Mouse (Mus musculus): ENCODE data around the gene Gfm2. TPM values are rescaled to one million over a fixed set of nuclear protein-coding genes. Genes with fewer than 3 reads are reported as not detected.

Gfm2 gene
- polyA plus RNA-seq, 1 experiment = not detected

DNA sequence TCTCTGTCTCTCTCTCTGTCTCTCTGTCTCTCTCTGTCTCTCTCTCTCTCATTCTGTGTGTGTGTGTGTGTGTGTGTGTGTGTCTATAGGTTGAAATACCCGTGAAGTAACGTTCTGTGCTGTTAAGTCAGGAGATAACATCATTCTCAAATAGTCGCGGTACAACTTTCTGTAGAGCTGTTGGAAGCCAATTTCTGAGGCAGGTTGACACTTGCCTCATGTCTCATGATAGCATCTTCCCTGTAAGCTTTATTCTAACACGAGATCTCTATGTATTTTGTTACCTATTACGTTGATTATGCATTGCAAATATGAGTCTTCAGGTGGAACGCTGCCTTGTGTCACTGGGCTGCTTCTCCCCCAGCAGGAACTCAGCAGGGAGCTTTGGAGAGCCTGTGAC lies 4.6 kb downstream of the Gfm2 start:
- no peak for TF ChIP-seq CTCF (IDR thresholded peaks at IDR 0.05; ENCODE audit: insufficient read depth, low read depth, low read length)
- TF ChIP-seq POLR2A (IDR thresholded peaks at IDR 0.05; ENCODE audit: insufficient read depth, low read depth, low read length) = no peak
- Histone ChIP-seq H3K4me3 (ENCODE audit: insufficient read depth, low read depth, low read length) (no peak overlapping the region), H3K4me1 (ENCODE audit: control insufficient read depth, insufficient read depth, low read length) (peaks cover 3% of the 10 kb centered on the region; the same call in 1 of the 2 replicates), H3K27ac (ENCODE audit: insufficient read depth, low read depth, low read length) (no peak overlapping the region)
- 94% methylated on average over 7 of the region's 7 CpGs for WGBS

DNA sequence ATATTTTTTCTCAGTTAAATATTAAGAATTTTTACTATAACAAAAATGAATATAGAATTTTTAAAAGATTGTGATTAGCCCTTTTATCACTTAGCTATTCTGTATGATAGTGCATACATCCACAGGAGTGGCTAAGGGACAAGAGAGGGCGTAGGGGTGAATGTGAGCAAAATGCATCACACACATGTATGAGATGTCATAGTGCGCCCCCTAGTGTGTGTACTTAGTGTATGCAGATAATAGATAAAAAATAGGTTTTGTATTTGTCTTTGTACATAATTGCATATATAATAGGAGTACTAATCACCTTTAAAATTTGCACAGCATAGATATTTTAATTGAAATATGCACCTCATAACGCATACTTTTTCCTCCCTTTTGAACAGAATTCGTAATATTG lies 8.1 kb downstream of the Gfm2 start:
- no peak for TF ChIP-seq POLR2A (IDR thresholded peaks at IDR 0.05; ENCODE audit: insufficient read depth, low read depth, low read length)
- no peak for TF ChIP-seq CTCF (IDR thresholded peaks at IDR 0.05; ENCODE audit: insufficient read depth, low read depth, low read length)
- no peaks in the 10 kb centered on the region for H3K4me1 ChIP-seq (ENCODE audit: control insufficient read depth, insufficient read depth, low read length)
- H3K27ac ChIP-seq (ENCODE audit: insufficient read depth, low read depth, low read length) = no peak overlapping the region
- H3K4me3 ChIP-seq (ENCODE audit: insufficient read depth, low read depth, low read length) = no peak overlapping the region
- 57% methylated on average over 4 of the region's 4 CpGs for WGBS

DNA sequence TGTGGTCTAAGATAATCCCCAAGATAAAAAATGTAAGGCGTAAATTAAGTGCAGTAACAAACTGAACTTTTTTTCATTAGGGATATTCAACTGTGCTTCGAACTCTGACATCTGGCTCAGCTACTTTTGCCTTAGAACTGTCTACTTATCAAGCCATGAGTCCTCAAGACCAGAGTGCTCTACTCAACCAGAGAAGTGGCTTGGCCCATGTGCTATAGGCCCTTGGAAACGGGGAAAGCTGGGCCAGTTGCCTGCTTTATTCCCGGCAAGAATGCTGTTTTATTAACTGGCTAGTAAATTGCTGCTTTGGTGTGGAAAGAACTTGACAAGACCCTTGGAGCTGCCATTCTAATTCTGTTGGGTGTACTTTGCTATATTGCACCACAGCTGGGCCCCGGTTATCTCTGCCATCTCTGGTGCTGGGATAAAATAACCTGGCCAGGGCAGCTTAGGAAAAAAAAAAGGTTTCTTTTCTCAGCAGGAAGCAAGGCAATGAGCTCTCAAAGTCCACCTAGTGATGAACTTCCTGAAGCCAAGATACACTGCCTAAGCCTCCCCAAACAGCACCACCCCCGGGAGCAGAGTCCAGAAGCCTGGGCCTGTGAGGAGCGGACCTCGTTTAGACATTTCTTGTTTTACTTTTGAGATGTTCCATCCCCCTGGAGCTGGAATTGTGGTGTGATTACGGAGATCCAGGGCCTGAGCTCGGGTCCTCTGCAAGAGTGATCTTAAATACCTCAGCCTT lies 38.0 kb downstream of the Gfm2 start:
- WGBS = 66% methylated on average over 10 of the region's 10 CpGs

GRCm38 (mm10) chr13:97176731-97177130 lies 39.0 kb downstream of the Gfm2 start:
- H3K4me1 ChIP-seq (ENCODE audit: control insufficient read depth, insufficient read depth, low read length) = no peaks in the 10 kb centered on the region
- no peak overlapping the region for H3K4me3 ChIP-seq (ENCODE audit: insufficient read depth, low read depth, low read length)
- H3K27ac ChIP-seq (ENCODE audit: insufficient read depth, low read depth, low read length) = no peak overlapping the region
- TF ChIP-seq POLR2A (IDR thresholded peaks at IDR 0.05; ENCODE audit: insufficient read depth, low read depth, low read length) = no peak
- no peak for TF ChIP-seq CTCF (IDR thresholded peaks at IDR 0.05; ENCODE audit: insufficient read depth, low read depth, low read length)
- WGBS = 66% methylated on average over 5 of the region's 5 CpGs

More for the DNA sequence above, 38.0 kb downstream of the Gfm2 start:
- Histone ChIP-seq H3K4me3 (ENCODE audit: insufficient read depth, low read depth, low read length) (no peak overlapping the region), H3K27ac (ENCODE audit: insufficient read depth, low read depth, low read length) (no peak overlapping the region), H3K4me1 (ENCODE audit: control insufficient read depth, insufficient read depth, low read length) (no peaks in the 10 kb centered on the region)
- TF ChIP-seq POLR2A (IDR thresholded peaks at IDR 0.05; ENCODE audit: insufficient read depth, low read depth, low read length) = no peak
- TF ChIP-seq CTCF (IDR thresholded peaks at IDR 0.05; ENCODE audit: insufficient read depth, low read depth, low read length) = no peak

DNA sequence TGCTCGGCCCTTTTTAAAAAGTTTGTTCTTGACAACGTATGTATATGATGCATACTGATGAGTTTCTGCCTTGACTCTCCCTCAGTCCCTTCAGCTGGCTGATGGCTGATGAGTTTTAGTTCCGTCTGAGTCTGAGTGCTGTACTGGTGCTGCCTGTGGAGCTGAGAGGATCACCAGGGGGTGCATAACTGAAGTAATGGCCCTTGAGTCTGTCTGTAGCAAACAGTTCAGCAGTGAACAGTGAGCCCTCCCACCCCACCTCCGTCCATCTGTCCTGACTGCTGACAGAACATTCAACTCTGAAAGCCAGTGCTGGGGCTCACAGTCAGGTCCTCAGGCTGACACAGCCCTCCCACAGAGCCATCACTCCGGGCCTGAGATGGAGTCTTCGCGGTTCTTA lies 41.2 kb downstream of the Gfm2 start:
- TF ChIP-seq CTCF (IDR thresholded peaks at IDR 0.05; ENCODE audit: insufficient read depth, low read depth, low read length) (no peak), POLR2A (IDR thresholded peaks at IDR 0.05; ENCODE audit: insufficient read depth, low read depth, low read length) (no peak)
- Histone ChIP-seq H3K27ac (ENCODE audit: insufficient read depth, low read depth, low read length) (no peak overlapping the region), H3K4me3 (ENCODE audit: insufficient read depth, low read depth, low read length) (no peak overlapping the region), H3K4me1 (ENCODE audit: control insufficient read depth, insufficient read depth, low read length) (no peaks in the 10 kb centered on the region)
- WGBS = 83% methylated on average over 7 of the region's 7 CpGs

DNA sequence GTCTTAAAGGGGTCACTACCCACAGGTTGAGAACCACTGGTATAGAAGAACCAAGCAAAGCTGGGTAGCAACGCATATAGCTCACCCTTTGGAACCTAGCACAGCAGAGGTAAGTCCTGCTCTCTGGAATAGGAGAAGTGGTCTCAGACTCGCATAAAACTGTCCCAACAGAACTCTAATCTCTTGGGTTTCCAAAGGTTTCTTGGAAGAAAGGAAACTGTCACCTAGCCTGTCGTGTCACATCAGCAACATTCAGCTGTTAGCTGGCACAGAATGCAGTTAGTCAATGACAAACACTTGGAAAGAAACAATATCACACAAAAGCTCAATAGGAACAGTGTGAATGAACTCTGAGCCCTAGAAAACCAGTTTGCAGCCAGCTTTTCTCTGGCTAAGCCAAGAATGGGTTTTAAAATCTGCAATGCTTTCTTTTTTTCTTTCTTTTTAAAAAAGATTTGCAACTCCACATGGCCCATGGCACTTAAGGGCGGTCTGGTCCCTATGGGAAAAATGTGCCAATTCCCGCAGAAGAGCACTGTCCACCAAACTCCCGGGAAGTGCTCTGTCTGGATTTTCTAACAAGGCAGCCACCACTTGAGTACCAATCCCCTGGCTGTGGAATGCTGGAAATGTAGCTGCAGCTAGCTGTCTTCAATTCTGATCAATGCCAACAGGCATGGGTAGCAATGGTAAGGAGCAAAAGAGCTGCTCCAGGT lies 42.5 kb downstream of the Gfm2 start:
- Histone ChIP-seq H3K27ac (ENCODE audit: insufficient read depth, low read depth, low read length) (no peak overlapping the region), H3K4me1 (ENCODE audit: control insufficient read depth, insufficient read depth, low read length) (no peaks in the 10 kb centered on the region), H3K4me3 (ENCODE audit: insufficient read depth, low read depth, low read length) (no peak overlapping the region)
- WGBS = 59% methylated on average over 6 of the region's 6 CpGs
- TF ChIP-seq CTCF (IDR thresholded peaks at IDR 0.05; ENCODE audit: insufficient read depth, low read depth, low read length) (no peak), POLR2A (IDR thresholded peaks at IDR 0.05; ENCODE audit: insufficient read depth, low read depth, low read length) (no peak)

GRCm38 (mm10) chr13:97182821-97183220 lies 45.1 kb downstream of the Gfm2 start:
- WGBS = 75% methylated on average over 4 of the region's 4 CpGs
- no peak overlapping the region for H3K27ac ChIP-seq (ENCODE audit: insufficient read depth, low read depth, low read length)
- TF ChIP-seq CTCF (IDR thresholded peaks at IDR 0.05; ENCODE audit: insufficient read depth, low read depth, low read length) (no peak), POLR2A (IDR thresholded peaks at IDR 0.05; ENCODE audit: insufficient read depth, low read depth, low read length) (no peak)
- H3K4me1 ChIP-seq (ENCODE audit: control insufficient read depth, insufficient read depth, low read length) = no peaks in the 10 kb centered on the region
- no peak overlapping the region for H3K4me3 ChIP-seq (ENCODE audit: insufficient read depth, low read depth, low read length)

- TF ChIP-seq CTCF (IDR thresholded peaks at IDR 0.05; ENCODE audit: insufficient read depth, low read depth, low read length) (no peak), POLR2A (IDR thresholded peaks at IDR 0.05; ENCODE audit: insufficient read depth, low read depth, low read length) (no peak)
- 96% methylated on average over 2 of the region's 2 CpGs for WGBS
- Histone ChIP-seq H3K4me1 (ENCODE audit: control insufficient read depth, insufficient read depth, low read length) (no peaks in the 10 kb centered on the region), H3K27ac (ENCODE audit: insufficient read depth, low read depth, low read length) (no peak overlapping the region), H3K4me3 (ENCODE audit: insufficient read depth, low read depth, low read length) (no peak overlapping the region)
These were observed 46.4 kb downstream of the Gfm2 start for GRCm38 (mm10) chr13:97184168-97184567.

GRCm38 (mm10) chr13:97184656-97185055 lies 46.9 kb downstream of the Gfm2 start:
- no peak for TF ChIP-seq POLR2A (IDR thresholded peaks at IDR 0.05; ENCODE audit: insufficient read depth, low read depth, low read length)
- TF ChIP-seq CTCF (IDR thresholded peaks at IDR 0.05; ENCODE audit: insufficient read depth, low read depth, low read length) = no peak
- WGBS = 65% methylated on average over 5 of the region's 5 CpGs
- H3K27ac ChIP-seq (ENCODE audit: insufficient read depth, low read depth, low read length) = no peak overlapping the region
- no peaks in the 10 kb centered on the region for H3K4me1 ChIP-seq (ENCODE audit: control insufficient read depth, insufficient read depth, low read length)
- no peak overlapping the region for H3K4me3 ChIP-seq (ENCODE audit: insufficient read depth, low read depth, low read length)
